Mouse (Mus musculus): ENCODE results near the gene Asap3. TPM values are rescaled to one million over a fixed set of nuclear protein-coding genes. Genes with fewer than 3 reads are reported as not detected.

The Asap3 gene
- under 1 TPM in 1 of 3 experiments, not detected in 2; 0.16 TPM for polyA plus RNA-seq (2017; shearing (Covaris generic))

DNA sequence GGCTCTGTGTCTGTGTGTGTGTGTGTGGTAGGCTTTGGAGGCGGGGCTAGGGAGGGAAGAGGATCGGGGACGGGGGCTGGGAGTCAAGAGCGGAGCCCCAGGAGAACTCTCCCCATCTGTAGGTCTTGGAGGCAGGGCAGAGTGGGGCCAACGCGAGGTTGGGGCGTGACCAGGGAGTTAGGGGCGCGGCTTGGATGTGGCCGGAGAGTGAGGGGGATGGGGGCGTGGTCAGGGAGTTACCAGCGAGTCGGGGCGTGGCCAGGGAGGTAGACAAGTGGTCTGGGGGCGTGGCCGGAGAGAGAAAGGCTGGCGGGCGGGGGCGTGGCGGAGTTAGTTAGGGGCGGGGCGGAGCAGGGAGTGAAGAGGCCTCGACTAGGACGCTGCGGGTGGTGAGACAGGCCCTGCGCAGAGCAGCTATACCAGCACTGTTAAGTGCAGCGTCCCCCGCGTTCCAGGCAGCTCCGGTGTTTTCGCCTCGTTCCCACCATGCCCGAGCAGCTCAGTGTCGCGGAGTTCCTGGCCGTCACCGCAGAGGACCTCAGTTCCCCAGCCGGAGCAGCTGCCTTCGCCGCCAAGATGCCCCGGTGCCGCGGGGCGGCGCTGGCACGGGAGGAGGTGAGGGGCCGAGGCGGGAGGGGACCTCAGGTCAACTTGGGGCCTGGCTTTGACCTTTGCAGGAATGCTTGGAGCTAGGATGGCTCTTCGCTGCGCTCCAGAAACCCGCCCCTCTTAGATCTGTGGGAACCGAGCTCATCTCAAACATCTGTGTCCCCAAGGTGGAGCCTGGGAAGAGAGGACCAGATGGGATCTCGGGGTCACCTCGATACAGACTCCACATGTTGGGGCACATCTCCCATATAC, at the start of gene Asap3:
Asap3 (plus strand) TSS at position 333 of the 861 bp plus-strand sequence.
- ATAC-seq = peak; percentile 84

DNA sequence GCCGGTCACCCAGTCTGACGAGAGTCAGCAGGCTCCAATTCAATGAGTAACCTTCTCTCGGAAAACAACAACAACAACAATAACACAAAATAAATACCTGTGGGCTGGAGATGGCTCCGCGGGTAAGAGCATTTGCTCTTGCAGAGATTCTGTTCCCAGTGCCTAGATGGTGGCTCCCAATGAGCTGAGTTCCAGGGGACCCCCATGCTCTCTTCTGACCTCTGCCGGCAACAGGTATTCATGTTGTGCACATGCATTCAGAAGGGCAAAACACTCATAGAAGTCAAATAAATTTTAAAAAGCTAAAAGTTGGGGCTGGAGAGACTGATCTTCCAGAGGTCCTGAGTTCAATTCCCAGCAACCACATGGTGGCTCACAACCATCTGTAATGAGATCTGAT, 47.7 kb upstream of the Asap3 start:
- ATAC-seq = no peak

DNA sequence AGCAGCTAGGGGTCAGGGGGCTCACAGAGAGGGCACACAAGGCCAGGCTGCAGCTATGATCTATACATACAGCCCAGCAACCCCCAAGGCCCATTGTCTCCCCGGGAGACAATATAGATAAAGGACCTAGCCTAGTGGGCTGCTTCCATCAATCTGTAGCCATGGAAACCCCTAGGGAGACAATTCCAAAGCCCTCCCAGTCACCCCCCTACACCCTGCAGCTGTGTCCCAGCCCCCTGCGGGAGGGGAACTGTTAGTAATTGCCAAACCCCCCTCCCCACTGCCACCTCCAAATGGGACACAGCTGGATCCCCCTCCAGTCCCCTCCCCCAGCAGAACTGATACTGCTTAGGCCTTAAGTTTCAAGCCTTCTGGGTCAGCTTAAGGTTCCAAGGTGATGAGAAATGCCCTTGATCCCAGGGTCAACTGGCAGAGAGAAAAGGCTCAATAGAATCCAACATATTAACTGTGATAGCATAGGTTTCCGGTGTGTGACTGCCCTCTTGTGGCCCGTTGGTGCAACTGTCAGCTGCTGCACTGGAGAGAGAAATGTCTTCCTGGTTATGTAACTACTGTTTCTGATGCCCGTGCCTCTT, 46.3 kb upstream of the Asap3 start:
- peak; percentile 89 for ATAC-seq

GRCm38 (mm10) chr4:136163448-136163847, 42.7 kb upstream of the Asap3 start:
- ATAC-seq = peak; percentile 65

GRCm38 (mm10) chr4:136164981-136165380, 41.2 kb upstream of the Asap3 start:
- ATAC-seq = no peak

DNA sequence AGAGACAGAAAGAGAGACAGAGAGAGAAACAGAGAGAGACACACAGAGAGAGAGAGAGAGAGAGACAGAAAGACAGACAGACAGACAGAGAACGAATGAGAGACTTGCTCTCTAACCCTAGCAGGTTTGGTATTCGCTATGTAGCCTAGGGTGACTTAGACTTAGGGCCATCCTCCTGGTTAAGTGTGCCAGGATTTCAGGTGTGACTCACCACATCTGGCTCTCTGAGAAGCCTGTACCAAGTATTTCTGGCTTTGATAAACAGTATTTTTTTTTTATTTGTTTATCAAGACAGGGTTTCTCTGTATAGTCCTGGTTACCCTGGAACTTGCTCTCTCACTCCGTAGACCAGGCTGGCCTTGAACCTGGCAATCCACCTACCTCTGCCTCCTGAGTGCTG, 38.5 kb upstream of the Asap3 start:
- ATAC-seq = no peak

DNA sequence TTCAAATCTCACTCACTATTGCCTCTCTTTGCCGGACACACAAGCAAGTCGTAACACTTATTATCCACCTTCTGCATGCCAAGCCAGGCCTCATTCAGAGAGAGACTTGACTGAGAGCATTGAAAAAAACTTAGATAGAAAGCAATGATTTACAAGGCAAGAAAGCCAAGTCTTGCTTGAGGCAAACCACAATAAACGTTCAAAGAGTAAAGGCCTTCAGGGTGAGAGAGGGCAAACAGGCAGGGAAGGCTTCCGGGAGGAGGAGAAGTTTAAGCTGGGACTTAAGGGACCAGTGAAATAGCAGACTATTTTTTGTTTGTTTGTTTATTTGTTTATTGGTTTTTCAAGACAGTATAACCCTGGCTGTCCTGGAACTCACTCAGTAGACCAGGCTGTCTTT, 35.8 kb upstream of the Asap3 start:
- ATAC-seq = no peak

GRCm38 (mm10) chr4:136171455-136171854, 34.7 kb upstream of the Asap3 start:
- ATAC-seq = no peak

- peak; percentile 85 for ATAC-seq
These were observed 34.1 kb upstream of the Asap3 start, which contains the start of gene E2f2 for GRCm38 (mm10) chr4:136172011-136172541. Gene E2f2, plus strand, starts transcription at chr4:136172394.

DNA sequence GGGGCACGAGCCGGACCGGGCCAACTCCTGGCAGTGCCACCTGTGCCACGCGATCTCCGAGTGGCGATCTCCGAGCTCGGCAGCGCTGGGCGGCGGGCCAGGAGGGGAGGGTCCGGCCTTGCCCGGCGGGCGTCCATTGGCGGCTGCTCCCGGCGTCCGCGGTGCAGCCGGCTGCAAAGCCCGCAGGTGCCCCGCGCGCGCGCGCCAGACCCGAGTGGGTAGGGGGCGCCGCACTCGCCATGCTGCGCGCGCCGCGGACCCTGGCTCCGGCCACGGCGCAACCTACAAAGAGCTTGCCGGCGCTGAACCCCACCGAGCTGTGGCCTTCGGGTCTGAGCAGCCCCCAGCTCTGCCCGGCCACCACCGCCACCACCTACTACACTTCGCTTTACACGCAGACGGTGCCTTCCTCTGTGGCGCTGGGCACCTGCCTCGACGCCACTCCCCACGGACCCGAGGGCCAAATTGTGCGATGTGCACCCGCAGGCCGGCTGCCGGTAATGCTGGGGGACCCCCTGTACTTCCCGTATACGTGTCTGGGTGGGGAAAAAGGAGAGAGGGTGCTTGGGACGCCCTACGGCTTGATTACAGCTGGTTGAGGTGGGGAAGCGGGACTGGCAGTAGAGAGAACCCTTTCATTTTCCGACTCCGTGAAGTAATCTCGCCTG, 33.5 kb upstream of the Asap3 start:
- ATAC-seq = no peak

DNA sequence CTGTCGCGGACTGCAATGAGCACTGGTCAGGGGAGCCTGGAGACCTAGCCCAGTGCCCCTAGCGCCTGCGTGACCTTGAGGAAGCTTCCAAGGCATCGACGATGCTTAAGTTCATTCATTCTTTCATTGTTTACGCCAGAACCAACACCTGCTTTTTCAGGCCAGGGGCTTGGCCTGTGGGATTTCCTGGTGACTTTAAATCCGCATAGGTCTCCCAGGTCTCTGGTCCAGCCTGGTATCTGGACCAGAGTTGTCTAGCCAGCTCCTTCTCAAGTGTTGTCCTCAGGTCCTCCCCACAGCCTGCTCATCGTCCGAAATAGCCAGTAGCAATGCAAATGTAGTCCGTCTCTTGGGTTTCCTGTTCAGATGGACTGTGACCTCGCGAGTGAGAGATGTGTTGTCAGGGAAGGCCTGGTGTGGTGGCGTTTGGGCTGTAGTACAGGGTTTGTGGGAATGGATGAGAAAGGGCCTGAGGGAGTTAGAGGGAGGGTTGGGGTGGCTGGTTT, 32.9 kb upstream of the Asap3 start:
- no peak for ATAC-seq

GRCm38 (mm10) chr4:136174216-136175193, 31.7 kb upstream of the Asap3 start:
- ATAC-seq = no peak

- no peak for ATAC-seq
These were observed 30.1 kb upstream of the Asap3 start for GRCm38 (mm10) chr4:136176022-136176552.

- no peak for ATAC-seq
These were observed 28.9 kb upstream of the Asap3 start for GRCm38 (mm10) chr4:136177244-136177611.

DNA sequence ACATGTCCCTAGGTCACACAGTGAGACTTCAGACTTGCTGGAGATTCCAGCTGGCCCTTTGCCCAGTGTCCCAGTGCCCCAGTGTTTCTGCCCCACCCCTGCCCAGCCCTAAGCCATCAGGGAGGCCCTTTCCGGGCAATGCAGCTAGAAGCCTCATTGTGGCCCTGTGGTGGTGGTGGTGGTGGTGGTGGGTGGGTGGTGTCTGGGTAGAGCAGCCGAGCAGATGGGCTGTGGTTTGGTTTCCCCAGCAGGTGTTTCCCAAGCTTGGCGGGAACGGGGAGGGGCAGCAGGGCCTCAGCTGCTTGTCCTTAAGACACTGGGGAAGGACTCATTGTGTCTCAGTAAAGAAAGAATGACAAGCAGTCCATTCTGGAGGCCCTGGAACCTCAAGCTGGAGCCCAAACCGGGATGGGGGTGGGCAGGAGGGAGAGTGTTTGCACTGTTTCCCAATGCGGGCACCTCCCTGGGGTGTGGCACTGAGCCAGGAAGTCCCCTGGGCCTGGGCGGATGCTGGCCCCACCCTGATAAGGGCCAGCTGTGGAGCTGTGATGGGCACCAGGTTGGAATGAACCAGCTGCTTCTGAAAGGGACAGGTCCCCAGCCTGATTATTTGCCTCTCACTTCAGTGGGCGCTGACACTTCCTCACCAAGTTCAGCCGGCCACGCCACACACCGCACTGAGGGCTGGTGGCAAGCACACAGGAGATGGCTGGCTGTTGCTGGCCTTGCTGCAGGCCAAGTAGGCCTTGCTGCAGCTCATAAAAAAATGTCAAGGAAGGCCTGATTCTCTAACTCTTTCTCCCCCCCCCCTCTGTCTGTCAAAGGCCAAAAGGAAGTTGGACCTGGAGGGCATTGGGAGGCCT, 28.3 kb upstream of the Asap3 start:
- ATAC-seq = no peak

- no peak for ATAC-seq
These were observed 27.7 kb upstream of the Asap3 start for GRCm38 (mm10) chr4:136178475-136178921.

- no peak for ATAC-seq
These were observed 26.7 kb upstream of the Asap3 start for GRCm38 (mm10) chr4:136179456-136179855.

DNA sequence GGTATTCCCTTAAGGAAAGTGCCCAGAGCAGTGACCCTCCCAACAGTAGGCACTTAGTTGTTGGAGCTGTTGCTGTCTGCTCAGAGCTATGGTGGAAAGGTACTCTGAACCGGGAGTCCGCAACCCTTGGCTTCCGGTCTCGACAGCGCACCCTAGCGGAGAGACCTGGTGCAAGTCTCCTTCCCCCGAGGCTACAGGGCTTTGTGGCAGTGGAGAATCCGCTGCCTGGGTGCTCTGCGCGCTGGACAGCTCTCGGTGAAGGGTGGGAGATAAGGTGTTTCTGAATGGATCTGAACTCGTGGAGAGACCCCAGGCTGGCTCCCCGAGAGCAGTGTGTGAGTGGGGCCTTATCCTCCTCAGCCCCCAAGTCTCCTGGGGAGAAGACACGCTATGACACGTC, 26.2 kb upstream of the Asap3 start:
- ATAC-seq = peak; percentile 67

GRCm38 (mm10) chr4:136180408-136181330, 25.5 kb upstream of the Asap3 start:
- peak; percentile 85 for ATAC-seq

All from inflammation-experienced regulatory T-cells, adult 6 months (primary cell).